Mouse (Mus musculus) C2C12 (cell line): ENCODE data around the gene N4bp2l1. TPM values are rescaled to one million over a fixed set of nuclear protein-coding genes. Genes with fewer than 3 reads are reported as not detected.
"Not testable (repeated sequence)": the region's sequence is repeated elsewhere in the genome, so short reads cannot be mapped to it uniquely, and the experiment has no call there.

Source experiments
- H3K27me3 ChIP-seq: one replicate; pipeline ENCODE4 v1.6.1; 2011; ENCODE audit not compliant: control insufficient read depth, insufficient read depth, insufficient read length
- H3K36me3 ChIP-seq: one replicate; pipeline ENCODE4 v1.6.1; 2011; ENCODE audit not compliant: control insufficient read depth, insufficient read depth
- H3K4me3 ChIP-seq: one replicate; pipeline ENCODE4 v1.5.1; 2011; ENCODE audit warnings: mild to moderate bottlenecking, control low read depth; ENCODE audit not compliant: poor library complexity, insufficient read depth, severe bottlenecking
- H3K79me2 ChIP-seq: one replicate; pipeline ENCODE4 v1.6.1; 2011; ENCODE audit not compliant: control insufficient read depth, insufficient read depth
- H3K79me3 ChIP-seq: one replicate; pipeline ENCODE4 v1.6.1; 2011; ENCODE audit warnings: low read depth, control low read depth
- H3ac ChIP-seq: one replicate; pipeline ENCODE3; 2011; ENCODE audit warnings: low read depth; ENCODE audit not compliant: control insufficient read depth, insufficient read length
- CEBPB ChIP-seq: IDR thresholded peaks from one replicate; pipeline ENCODE4 v1.6.1; 2011; ENCODE audit warnings: low read depth, mild to moderate bottlenecking, control low read depth, moderate library complexity
- CTCF ChIP-seq: IDR thresholded peaks from one replicate; pipeline ENCODE4 v1.5.1; 2011; ENCODE audit not compliant: control insufficient read depth, insufficient read depth, insufficient read length
- FOSL1 ChIP-seq: IDR thresholded peaks from one replicate; pipeline ENCODE4 v1.8.0; 2011; ENCODE audit warnings: mild to moderate bottlenecking, low read length; ENCODE audit not compliant: poor library complexity, insufficient read depth, severe bottlenecking
- MAX ChIP-seq: IDR thresholded peaks from one replicate; pipeline ENCODE4 v1.6.1; 2011; ENCODE audit warnings: mild to moderate bottlenecking, control low read depth
- MYOD1 ChIP-seq: IDR thresholded peaks from one replicate; pipeline ENCODE4 v1.6.1; 2011; ENCODE audit warnings: low read depth; ENCODE audit not compliant: control insufficient read depth, insufficient read length
- MYOG ChIP-seq: IDR thresholded peaks from one replicate; pipeline ENCODE4 v1.6.1; 2011; ENCODE audit not compliant: control insufficient read depth, insufficient read length; ENCODE audit errors: extremely low read depth
- USF1 ChIP-seq: IDR thresholded peaks from one replicate; pipeline ENCODE4 v1.6.1; 2011; ENCODE audit warnings: low read depth, mild to moderate bottlenecking, control low read depth, moderate library complexity
- long read RNA-seq, 2 experiments: library from polyadenylated mRNA; unstranded; transcript quantifications; one replicate each; pipeline ENCODE4 v2.0.0; 2019 to 2020
- polyA plus RNA-seq: library from polyadenylated mRNA; unstranded; fragments of >200 nt; fragmentation: generic; extraction: Trizol; gene quantifications from one replicate; pipeline ENCODE4 v1.2.1, GENCODE M21; 2012; ENCODE audit warnings: missing spikeins

N4bp2l1 gene
- 0.33 TPM for polyA plus RNA-seq
- long read RNA-seq, experiment 1, partial matches to known transcripts = 0 of 1 reads
- long read RNA-seq, experiment 1, other reads (novel, unspliced or antisense) = 0 of 1 reads
- long read RNA-seq, experiment 2, partial matches to known transcripts = 0 of 1 reads
- long read RNA-seq, experiment 2, other reads (novel, unspliced or antisense) = 0 of 1 reads

- Histone ChIP-seq H3K36me3 (no peaks in the 10 kb centered on the region), H3K27me3 (peaks cover 5% of the 10 kb centered on the region), H3K4me3 (no peak within 1 kb of the TSS), H3K79me3 (no peaks in the 10 kb centered on the region), H3ac (no peak within 1 kb of the TSS), H3K79me2 (no peaks in the 10 kb centered on the region)
- TF ChIP-seq MYOG (no peak), CTCF (no peak), MYOD1 (no peak), FOSL1 (no peak), CEBPB (no peak), USF1 (no peak), MAX (no peak)
Observed at GRCm38 (mm10) chr5:150597088-150597487, at the start of gene N4bp2l1. Gene N4bp2l1 (minus strand): TSS chr5:150597188.

- H3K4me3 ChIP-seq = no peak overlapping the region
- no peaks in the 10 kb centered on the region for H3K27me3 ChIP-seq
- H3K36me3 ChIP-seq = peaks cover 94% of the 10 kb centered on the region
- peaks cover 8% of the 10 kb centered on the region for H3K79me3 ChIP-seq
- H3ac ChIP-seq = no peak overlapping the region
- no peak for TF ChIP-seq MAX
- no peak for TF ChIP-seq MYOG
- TF ChIP-seq CEBPB = no peak
- TF ChIP-seq FOSL1 = no peak
- TF ChIP-seq CTCF = no peak
- TF ChIP-seq MYOD1 = no peak
- TF ChIP-seq USF1 = no peak
- peaks cover 24% of the 10 kb centered on the region for H3K79me2 ChIP-seq
Observed at GRCm38 (mm10) chr5:150644926-150645325, 47.9 kb upstream of the N4bp2l1 start.

DNA sequence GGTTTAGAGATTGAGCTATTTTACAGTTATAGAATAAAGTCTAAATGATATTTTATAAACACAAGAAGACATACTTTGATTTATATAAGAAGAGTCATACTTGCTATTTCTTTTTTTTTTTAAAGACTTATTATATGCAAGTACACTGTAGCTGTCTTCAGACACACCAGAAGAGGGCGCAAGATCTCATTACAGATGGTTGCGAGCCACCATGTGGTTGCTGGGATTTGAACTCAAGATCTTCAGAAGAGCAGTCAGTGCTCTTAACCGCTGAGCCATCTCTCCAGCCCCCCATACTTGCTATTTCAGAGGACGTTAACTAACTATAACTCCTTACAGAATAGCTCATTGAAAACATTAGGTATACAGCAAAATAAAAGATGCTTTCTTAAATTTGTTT lies 46.4 kb upstream of the N4bp2l1 start:
- not testable (repeated sequence) for H3ac ChIP-seq, H3K27me3 ChIP-seq, H3K79me3 ChIP-seq, H3K4me3 ChIP-seq
- peaks cover 85% of the 10 kb centered on the region for H3K36me3 ChIP-seq
- H3K79me2 ChIP-seq = peaks cover 12% of the 10 kb centered on the region

GRCm38 (mm10) chr5:150641440-150641839 lies 44.5 kb upstream of the N4bp2l1 start:
- H3K36me3 ChIP-seq = peaks cover 84% of the 10 kb centered on the region

GRCm38 (mm10) chr5:150629692-150630091 lies 32.7 kb upstream of the N4bp2l1 start:
- no peak overlapping the region for H3K4me3 ChIP-seq
- no peak for TF ChIP-seq CTCF
- no peak for TF ChIP-seq CEBPB
- TF ChIP-seq FOSL1 = no peak
- no peak for TF ChIP-seq MYOG
- TF ChIP-seq MAX = no peak
- TF ChIP-seq USF1 = no peak
- no peak for TF ChIP-seq MYOD1
- no peaks in the 10 kb centered on the region for H3K79me3 ChIP-seq
- H3ac ChIP-seq = no peak overlapping the region
- peaks cover 48% of the 10 kb centered on the region for H3K36me3 ChIP-seq
- H3K27me3 ChIP-seq = no peaks in the 10 kb centered on the region
- H3K79me2 ChIP-seq = no peaks in the 10 kb centered on the region

More at GRCm38 (mm10) chr5:150641440-150641839, 44.5 kb upstream of the N4bp2l1 start:
- no peak overlapping the region for H3ac ChIP-seq
- H3K79me2 ChIP-seq = peaks cover 12% of the 10 kb centered on the region
- H3K4me3 ChIP-seq = no peak overlapping the region
- no peak for TF ChIP-seq USF1
- no peak for TF ChIP-seq MAX
- TF ChIP-seq CEBPB = no peak
- no peak for TF ChIP-seq MYOD1
- TF ChIP-seq FOSL1 = no peak
- TF ChIP-seq CTCF = no peak
- no peak for TF ChIP-seq MYOG
- no peaks in the 10 kb centered on the region for H3K27me3 ChIP-seq
- peaks cover 3% of the 10 kb centered on the region for H3K79me3 ChIP-seq

DNA sequence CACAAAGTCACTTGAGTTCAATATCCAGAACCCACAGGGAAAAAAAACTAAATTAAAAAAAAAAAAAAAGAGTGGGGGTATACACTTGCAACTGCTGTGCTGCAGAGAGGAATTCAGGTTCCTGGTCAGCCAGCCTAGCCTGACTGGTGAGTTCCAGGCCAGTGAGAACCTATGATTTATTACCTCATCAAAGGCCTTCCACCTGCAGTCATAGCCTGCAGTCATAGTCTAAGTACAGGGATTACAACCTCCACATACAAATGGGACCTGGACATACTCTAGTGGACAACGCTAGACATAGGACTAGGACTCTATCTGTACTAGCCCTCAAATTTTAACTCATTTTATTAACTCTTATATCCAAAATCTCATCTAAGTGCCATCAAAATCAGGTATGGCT lies 32.3 kb upstream of the N4bp2l1 start:
- Histone ChIP-seq H3K36me3 (peaks cover 44% of the 10 kb centered on the region), H3K79me3 (no peaks in the 10 kb centered on the region), H3K79me2 (no peaks in the 10 kb centered on the region), H3K27me3 (no peaks in the 10 kb centered on the region), H3ac (no peak overlapping the region), H3K4me3 (no peak overlapping the region)
- TF ChIP-seq MYOG (no peak), CTCF (no peak), MYOD1 (no peak), USF1 (no peak), FOSL1 (no peak), MAX (no peak), CEBPB (no peak)
